11 mouse cellular contexts compared by ENCODE assay signal in genomic region chr1:182956186-182956960, GRCm38 (mm10). TPM values are rescaled to one million over a fixed set of nuclear protein-coding genes. Genes with fewer than 3 reads are reported as not detected.
DNase-seq lines count a peak whose midpoint lies in the region; ATAC-seq lines count a peak whose summit lies in the region.
"Had no signal": no experiment of that assay in that cellular context is flagged by ENCODE, and none has a peak within 500 bp of the region (broad histone marks: within the 10 kb centered on the region; RNA-seq: fewer than 3 reads in every experiment).

No protein-coding gene starts in this region.

- no peaks in the 10 kb centered on the region for H3K27me3 ChIP-seq in heart, embryonic 14.5 days (ENCODE audit: control insufficient read depth, insufficient read depth, low read length)
- H3K27me3 ChIP-seq in intestine, embryonic 15.5 days (replicated peaks) = no peaks in the 10 kb centered on the region
- H3K27me3 ChIP-seq in forebrain, embryonic 12.5 days = peaks cover 58% of the 10 kb centered on the region

- H3K36me3 ChIP-seq in heart, embryonic 14.5 days (ENCODE audit: control insufficient read depth, insufficient read depth, low read length) = no peaks in the 10 kb centered on the region
- H3K36me3 ChIP-seq in intestine, embryonic 15.5 days = no peaks in the 10 kb centered on the region
- H3K36me3 ChIP-seq in forebrain, embryonic 12.5 days (replicated peaks) = no peaks in the 10 kb centered on the region
- H3K36me3 ChIP-seq: embryonic facial prominence, embryonic 12.5 days; hindbrain, embryonic 12.5 days had no signal

- no peaks in the 10 kb centered on the region for H3K9me3 ChIP-seq in heart, embryonic 14.5 days (ENCODE audit: control insufficient read depth, low read length)
- H3K9me3 ChIP-seq in intestine, embryonic 15.5 days = no peaks in the 10 kb centered on the region
- no peaks in the 10 kb centered on the region for H3K9me3 ChIP-seq in forebrain, embryonic 12.5 days
- H3K9me3 ChIP-seq: embryonic facial prominence, embryonic 12.5 days; hindbrain, embryonic 12.5 days had no signal

- peak overlapping the region; percentile 63 for H3K4me2 ChIP-seq in heart, embryonic 14.5 days (ENCODE audit: low read length)
- H3K4me2 ChIP-seq in intestine, embryonic 15.5 days (replicated peaks) = peak overlapping the region; percentile 80
- no peak overlapping the region for H3K4me2 ChIP-seq in forebrain, embryonic 12.5 days
- H3K4me2 ChIP-seq: embryonic facial prominence, embryonic 12.5 days; hindbrain, embryonic 12.5 days had no signal

- ATAC-seq in heart, embryonic 14.5 days (ENCODE audit: insufficient number of reproducible peaks, insufficient read depth, low FRiP score, low read depth) = 0 out of 2 replicates have a peak, but pooled peaks have one; percentile 6
- ATAC-seq in intestine, embryonic 15.5 days = no peak
- ATAC-seq in forebrain, embryonic 12.5 days (ENCODE audit: low FRiP score) = no peak

- peak overlapping the region; percentile 1 to 34; a peak in 1 of 4 replicates for H3K4me3 ChIP-seq in heart, embryonic 14.5 days (ENCODE audit: control insufficient read depth in 1 of 2, insufficient read depth in 1 of 2, low read depth in 1 of 2, low read length in 2 of 2)
- peak overlapping the region; percentile 54; the same call in 1 of the 2 replicates for H3K4me3 ChIP-seq in intestine, embryonic 15.5 days (replicated peaks)
- H3K4me3 ChIP-seq in forebrain, embryonic 12.5 days (replicated peaks) = no peak overlapping the region
- H3K4me3 ChIP-seq: hindbrain, embryonic 12.5 days had no signal

- 30% methylated on average over 12 of the region's 12 CpGs for WGBS in heart, embryonic 14.5 days
- 53% methylated on average over 12 of the region's 12 CpGs for WGBS in intestine, embryonic 15.5 days
- 53% methylated on average over 12 of the region's 12 CpGs for WGBS in forebrain, embryonic 12.5 days

- no peak for DNase-seq in heart, adult 9 months (ENCODE audit: low spot score in 2 of 2)
- DNase-seq in NIH3T3 (ENCODE audit: low read depth) = peak; percentile 73
- DNase-seq in lung, postnatal 10 days = peak; percentile 72
- DNase-seq in cerebellum, adult 9-10 months = no peak
- no peak for DNase-seq in cerebellum, adult 9-11 months
- DNase-seq: kidney, postnatal 10 days had no signal

- H3K27ac ChIP-seq in heart, embryonic 14.5 days (replicated peaks in 1 of 2; ENCODE audit: control insufficient read depth in 1 of 2, insufficient read depth in 1 of 2, low read depth in 2 of 2, low read length in 2 of 2) = peak overlapping the region; percentile 80 to 89
- peak overlapping the region; percentile 91 for H3K27ac ChIP-seq in intestine, embryonic 15.5 days
- H3K27ac ChIP-seq in forebrain, embryonic 12.5 days = no peak overlapping the region
- H3K27ac ChIP-seq: embryonic facial prominence, embryonic 12.5 days; hindbrain, embryonic 12.5 days had no signal

- peak overlapping the region; percentile 57 for H3K9ac ChIP-seq in heart, embryonic 14.5 days (ENCODE audit: low read length)
- peak overlapping the region; percentile 8; the same call in 1 of the 2 replicates for H3K9ac ChIP-seq in intestine, embryonic 15.5 days
- no peak overlapping the region for H3K9ac ChIP-seq in forebrain, embryonic 12.5 days
- H3K9ac ChIP-seq: embryonic facial prominence, embryonic 12.5 days; hindbrain, embryonic 12.5 days had no signal

- peaks cover 49 to 57% of the 10 kb centered on the region in 2 experiments for H3K4me1 ChIP-seq in heart, embryonic 14.5 days (ENCODE audit: control insufficient read depth in 2 of 2, insufficient read depth in 2 of 2, low read length in 2 of 2)
- H3K4me1 ChIP-seq in intestine, embryonic 15.5 days (replicated peaks) = peaks cover 41% of the 10 kb centered on the region
- H3K4me1 ChIP-seq in forebrain, embryonic 12.5 days = peaks cover 44% of the 10 kb centered on the region

RNA-seq across cellular contexts. Expression of gene Tlr5, which starts 1.8 kb away (rescaled TPM):
- 3.1 and 4.2 TPM in 2 replicates for polyA plus RNA-seq in heart, embryonic 14.5 days (2014; fragmentation: Nextera tagmentation; extraction: Ambion mirVana)
- polyA plus RNA-seq in intestine, embryonic 15.5 days (2015; fragmentation: Nextera tagmentation; extraction: Ambion mirVana) = 4.0 and 4.4 TPM in 2 replicates
- 0.17 and 0.31 TPM in 2 replicates for polyA plus RNA-seq in forebrain, embryonic 12.5 days (2016; fragmentation: Nextera tagmentation; extraction: Ambion mirVana)

Comparison
In these comparisons a context has a peak if more than half of its experiments do, and no peak if none do; other contexts are left out.
1. DNase-seq: peak in NIH3T3 (single experiment) and lung, postnatal 10 days (single experiment); none in heart, adult 9 months (0 of 2), cerebellum, adult 9-10 months (single experiment) and cerebellum, adult 9-11 months (single experiment).